Mouse (Mus musculus): ENCODE results near the gene Zfp950. TPM values are rescaled to one million over a fixed set of nuclear protein-coding genes. Genes with fewer than 3 reads are reported as not detected.

Gene Zfp950
- polyA plus RNA-seq, 1 experiment: 22.1 TPM

DNA sequence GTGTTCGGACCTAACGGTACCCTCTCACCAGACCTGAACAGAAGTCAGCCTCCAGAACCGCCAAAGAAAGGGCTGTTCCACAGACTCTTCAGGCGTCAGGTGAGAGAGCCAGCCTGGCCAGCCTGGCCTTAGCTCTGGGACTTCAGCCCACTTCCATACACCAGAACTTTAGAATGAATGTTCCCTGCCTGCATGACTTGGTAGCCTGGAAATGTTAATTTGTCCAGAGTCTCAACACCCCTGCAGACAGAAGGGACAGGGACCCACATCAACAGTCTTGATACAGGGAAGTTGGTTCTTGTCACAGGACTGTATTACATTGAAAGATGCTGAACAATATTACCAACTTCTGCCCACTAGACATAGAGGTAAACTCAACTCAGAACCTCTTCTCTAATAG is 50.1 kb downstream of the Zfp950 start:
- no peak for DNase-seq (ENCODE audit: low read depth)
- TF ChIP-seq CTCF (IDR thresholded peaks at IDR 0.05; ENCODE audit: borderline replicate concordance, extremely low read depth, insufficient read depth, insufficient read length) (no peak), POLR2A (IDR thresholded peaks at IDR 0.05; ENCODE audit: borderline replicate concordance, extremely low read depth, insufficient read depth, insufficient read length, poor library complexity, severe bottlenecking) (no peak)

GRCm38 (mm10) chr19:61089001-61089400 is 51.6 kb downstream of the Zfp950 start:
- no peak for TF ChIP-seq CTCF (IDR thresholded peaks at IDR 0.05; ENCODE audit: borderline replicate concordance, extremely low read depth, insufficient read depth, insufficient read length)
- TF ChIP-seq POLR2A (IDR thresholded peaks at IDR 0.05; ENCODE audit: borderline replicate concordance, extremely low read depth, insufficient read depth, insufficient read length, poor library complexity, severe bottlenecking): no peak
- no peak for DNase-seq (ENCODE audit: low read depth)

- DNase-seq (ENCODE audit: low read depth): no peak
- TF ChIP-seq POLR2A (IDR thresholded peaks at IDR 0.05; ENCODE audit: borderline replicate concordance, extremely low read depth, insufficient read depth, insufficient read length, poor library complexity, severe bottlenecking): no peak
- no peak for TF ChIP-seq CTCF (IDR thresholded peaks at IDR 0.05; ENCODE audit: borderline replicate concordance, extremely low read depth, insufficient read depth, insufficient read length)
Observed at GRCm38 (mm10) chr19:61087781-61088180, 52.9 kb downstream of the Zfp950 start.

- DNase-seq (ENCODE audit: low read depth): no peak
- TF ChIP-seq CTCF (IDR thresholded peaks at IDR 0.05; ENCODE audit: borderline replicate concordance, extremely low read depth, insufficient read depth, insufficient read length): no peak
- TF ChIP-seq POLR2A (IDR thresholded peaks at IDR 0.05; ENCODE audit: borderline replicate concordance, extremely low read depth, insufficient read depth, insufficient read length, poor library complexity, severe bottlenecking): no peak
Observed at GRCm38 (mm10) chr19:61085217-61085616, 55.4 kb downstream of the Zfp950 start.

DNA sequence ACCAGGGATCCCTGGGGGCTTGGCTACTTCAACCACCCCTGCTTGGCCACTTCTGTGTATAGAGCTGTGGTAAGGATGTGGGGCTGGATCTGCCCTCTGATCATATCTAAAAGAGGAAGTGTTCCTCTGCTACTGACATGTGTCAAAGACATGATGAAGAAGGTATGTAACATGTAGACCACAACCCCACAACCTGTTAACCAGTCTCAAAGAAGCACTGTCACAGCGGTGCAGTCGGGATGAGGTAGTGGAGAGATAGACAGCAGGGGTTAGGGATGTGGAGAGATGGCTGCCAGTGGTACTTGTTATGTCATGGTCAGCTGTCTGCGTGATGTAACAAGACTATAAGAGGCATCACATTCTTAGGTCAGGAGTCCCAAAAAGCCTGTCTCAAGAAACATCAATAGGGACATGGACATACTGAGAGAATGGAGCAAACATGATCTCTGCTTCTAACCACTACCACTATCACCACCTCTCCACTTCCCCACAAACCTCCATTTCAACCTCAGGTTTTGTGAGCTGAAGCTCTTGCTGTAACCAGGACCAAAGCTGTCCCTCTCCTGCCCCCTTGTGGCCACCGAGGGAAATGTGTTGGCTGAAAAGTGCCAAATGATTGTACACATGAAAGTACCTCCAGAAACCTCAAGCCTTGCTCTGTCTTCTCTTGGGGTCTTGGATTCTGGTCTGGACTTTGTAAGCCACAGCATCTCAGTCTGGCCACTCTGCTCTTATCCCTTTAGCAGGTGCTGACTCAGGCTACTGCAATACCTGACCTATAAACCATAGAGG is 56.3 kb downstream of the Zfp950 start:
- TF ChIP-seq POLR2A (IDR thresholded peaks at IDR 0.05; ENCODE audit: borderline replicate concordance, extremely low read depth, insufficient read depth, insufficient read length, poor library complexity, severe bottlenecking) (no peak), CTCF (IDR thresholded peaks at IDR 0.05; ENCODE audit: borderline replicate concordance, extremely low read depth, insufficient read depth, insufficient read length) (peak; percentile 98)
- DNase-seq (ENCODE audit: low read depth): peak; percentile 92

GRCm38 (mm10) chr19:61083006-61083405 is 57.6 kb downstream of the Zfp950 start:
- no peak for DNase-seq (ENCODE audit: low read depth)
- no peak for TF ChIP-seq POLR2A (IDR thresholded peaks at IDR 0.05; ENCODE audit: borderline replicate concordance, extremely low read depth, insufficient read depth, insufficient read length, poor library complexity, severe bottlenecking)
- no peak for TF ChIP-seq CTCF (IDR thresholded peaks at IDR 0.05; ENCODE audit: borderline replicate concordance, extremely low read depth, insufficient read depth, insufficient read length)

DNA sequence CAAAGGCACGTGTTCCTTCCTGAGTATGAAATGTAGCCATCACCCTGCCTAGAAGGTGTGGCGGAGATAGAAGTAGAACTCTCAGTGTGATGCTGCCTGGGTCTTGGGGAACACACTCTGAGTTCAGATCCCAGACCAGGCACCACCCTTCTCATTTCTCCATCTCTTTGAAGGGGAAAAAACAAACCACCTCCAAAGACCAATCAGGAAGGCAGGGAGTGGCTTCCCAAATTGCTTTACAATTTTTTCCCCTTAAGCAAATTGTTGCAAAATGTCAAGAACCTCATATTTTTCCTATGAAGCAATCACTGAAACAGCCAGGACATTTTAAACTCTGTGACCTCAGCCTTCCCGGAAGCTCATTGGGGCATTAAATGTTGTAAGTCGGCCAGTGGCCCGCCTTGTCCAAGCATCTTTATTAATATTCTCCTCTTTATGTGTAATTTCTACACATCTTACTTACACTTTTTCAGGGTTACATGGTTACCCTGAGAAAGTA is 60.3 kb downstream of the Zfp950 start:
- DNase-seq (ENCODE audit: low read depth): no peak
- TF ChIP-seq CTCF (IDR thresholded peaks at IDR 0.05; ENCODE audit: borderline replicate concordance, extremely low read depth, insufficient read depth, insufficient read length) (no peak), POLR2A (IDR thresholded peaks at IDR 0.05; ENCODE audit: borderline replicate concordance, extremely low read depth, insufficient read depth, insufficient read length, poor library complexity, severe bottlenecking) (no peak)

- TF ChIP-seq POLR2A (IDR thresholded peaks at IDR 0.05; ENCODE audit: borderline replicate concordance, extremely low read depth, insufficient read depth, insufficient read length, poor library complexity, severe bottlenecking) (no peak), CTCF (IDR thresholded peaks at IDR 0.05; ENCODE audit: borderline replicate concordance, extremely low read depth, insufficient read depth, insufficient read length) (no peak)
- DNase-seq (ENCODE audit: low read depth): no peak
Observed at GRCm38 (mm10) chr19:61078622-61079021, 62.0 kb downstream of the Zfp950 start.

DNA sequence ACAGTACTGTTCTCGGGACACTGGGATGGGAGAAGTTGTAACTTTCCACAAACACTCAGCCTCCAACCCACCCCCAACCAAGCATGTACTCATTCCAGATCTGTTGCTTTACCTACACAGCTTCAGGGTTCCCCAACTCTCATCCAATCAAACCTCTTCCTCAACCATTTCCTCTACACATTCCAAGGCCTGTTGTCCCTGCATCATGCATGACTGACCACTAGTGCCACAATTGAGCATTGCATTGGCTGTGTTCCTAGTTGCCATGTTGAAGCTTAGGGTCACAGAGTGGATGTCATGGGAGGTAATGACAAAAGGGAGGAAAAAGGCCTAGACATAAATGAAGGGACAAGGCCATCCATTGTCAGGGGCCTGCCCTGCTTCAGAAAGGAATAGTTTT is 75.6 kb downstream of the Zfp950 start:
- DNase-seq (ENCODE audit: low read depth): no peak
- TF ChIP-seq POLR2A (IDR thresholded peaks at IDR 0.05; ENCODE audit: borderline replicate concordance, extremely low read depth, insufficient read depth, insufficient read length, poor library complexity, severe bottlenecking) (no peak), CTCF (IDR thresholded peaks at IDR 0.05; ENCODE audit: borderline replicate concordance, extremely low read depth, insufficient read depth, insufficient read length) (no peak)

- DNase-seq (ENCODE audit: low read depth): no peak
- TF ChIP-seq POLR2A (IDR thresholded peaks at IDR 0.05; ENCODE audit: borderline replicate concordance, extremely low read depth, insufficient read depth, insufficient read length, poor library complexity, severe bottlenecking): no peak
- TF ChIP-seq CTCF (IDR thresholded peaks at IDR 0.05; ENCODE audit: borderline replicate concordance, extremely low read depth, insufficient read depth, insufficient read length): no peak
Observed at GRCm38 (mm10) chr19:61064386-61064785, 76.3 kb downstream of the Zfp950 start.

- no peak for DNase-seq (ENCODE audit: low read depth)
- TF ChIP-seq POLR2A (IDR thresholded peaks at IDR 0.05; ENCODE audit: borderline replicate concordance, extremely low read depth, insufficient read depth, insufficient read length, poor library complexity, severe bottlenecking): no peak
- no peak for TF ChIP-seq CTCF (IDR thresholded peaks at IDR 0.05; ENCODE audit: borderline replicate concordance, extremely low read depth, insufficient read depth, insufficient read length)
Observed at GRCm38 (mm10) chr19:61057581-61057980, 83.1 kb downstream of the Zfp950 start.
